Mouse (Mus musculus) bone marrow, adult 2 months (tissue): ENCODE measurements at regions not wholly inside any gene's neighbourhood (a gene's known extent, or its start where the extent isn't known, plus 50 kb on each side); places are given as distances from the start of the nearest gene placed in this dataset.

Source experiments
- H3K27ac ChIP-seq: fragments of 200-500 bp; 2 replicates; pipeline ENCODE4 v1.5.1; 2012; ENCODE audit warnings: low read depth, mild to moderate bottlenecking, control low read depth, inconsistent platforms, low read length; ENCODE audit not compliant: control insufficient read depth, poor library complexity, insufficient read depth
- H3K4me1 ChIP-seq: fragments of 200-500 bp; 2 replicates; pipeline ENCODE4 v1.6.1; 2011; ENCODE audit warnings: low read length; ENCODE audit not compliant: control insufficient read depth, insufficient read depth
- H3K4me3 ChIP-seq: fragments of 200-500 bp; replicated peaks from 2 replicates; pipeline ENCODE3; 2011; ENCODE audit warnings: mild to moderate bottlenecking, low read depth, low read length, control low read depth; ENCODE audit not compliant: control insufficient read depth
- CTCF ChIP-seq: fragments of 200-500 bp; IDR thresholded peaks from 2 replicates; pipeline ENCODE4 v1.5.1; 2011; ENCODE audit warnings: low read length, control low read depth; ENCODE audit not compliant: control insufficient read depth, insufficient read depth
- POLR2A ChIP-seq: fragments of 200-500 bp; IDR thresholded peaks from 2 replicates; pipeline ENCODE4 v1.6.1; 2011; ENCODE audit warnings: low read depth, mild to moderate bottlenecking, control low read depth, low read length, borderline replicate concordance; ENCODE audit not compliant: control insufficient read depth
- WGBS: fragments of 180-500 bp; shearing (Covaris S2); methylation state at CpG from one replicate; pipeline ENCODE4 v1.1.7; 2018; 5-methylcytosine and 5-hydroxymethylcytosine counted together

- Histone ChIP-seq H3K4me1 (no peaks in the 10 kb centered on the region), H3K27ac (no peak overlapping the region), H3K4me3 (no peak overlapping the region)
- TF ChIP-seq POLR2A (no peak), CTCF (no peak)
- WGBS, result 78% methylated on average over 9 of the region's 9 CpGs
Measured at GRCm38 (mm10) chr9:120721451-120722123, 150.3 kb downstream of the Rpl14 start.

GRCm38 (mm10) chr9:120723026-120723425, 151.8 kb downstream of the Rpl14 start:
- Histone ChIP-seq H3K27ac (no peak overlapping the region), H3K4me1 (no peaks in the 10 kb centered on the region), H3K4me3 (no peak overlapping the region)
- TF ChIP-seq CTCF, result no peak
- no peak for TF ChIP-seq POLR2A
- 84% methylated on average over 5 of the region's 5 CpGs for WGBS

- WGBS, result 58% methylated on average over 8 of the region's 8 CpGs
- TF ChIP-seq CTCF, result no peak
- no peak for TF ChIP-seq POLR2A
Measured at GRCm38 (mm10) chr9:120731952-120732622, 160.8 kb downstream of the Rpl14 start.

GRCm38 (mm10) chr9:120732650-120733293, 161.5 kb downstream of the Rpl14 start:
- TF ChIP-seq POLR2A (no peak), CTCF (no peak)
- no peak overlapping the region for H3K4me3 ChIP-seq
- WGBS, result 83% methylated on average over 14 of the region's 14 CpGs

More at GRCm38 (mm10) chr9:120731952-120732622, 160.8 kb downstream of the Rpl14 start:
- Histone ChIP-seq H3K4me1 (no peaks in the 10 kb centered on the region), H3K27ac (no peak overlapping the region), H3K4me3 (no peak overlapping the region)

GRCm38 (mm10) chr9:120733681-120734465, 162.6 kb downstream of the Rpl14 start:
- no peak for TF ChIP-seq CTCF
- no peak for TF ChIP-seq POLR2A
- Histone ChIP-seq H3K27ac (no peak overlapping the region), H3K4me3 (no peak overlapping the region), H3K4me1 (no peaks in the 10 kb centered on the region)
- WGBS, result 61% methylated on average over 11 of the region's 11 CpGs

More at GRCm38 (mm10) chr9:120732650-120733293, 161.5 kb downstream of the Rpl14 start:
- Histone ChIP-seq H3K4me1 (no peaks in the 10 kb centered on the region), H3K27ac (no peak overlapping the region)

GRCm38 (mm10) chr9:120735217-120735616, 164.0 kb downstream of the Rpl14 start:
- Histone ChIP-seq H3K27ac (no peak overlapping the region), H3K4me1 (no peaks in the 10 kb centered on the region), H3K4me3 (no peak overlapping the region)
- 62% methylated on average over 7 of the region's 7 CpGs for WGBS
- no peak for TF ChIP-seq POLR2A

GRCm38 (mm10) chr9:120737956-120738355, 166.7 kb downstream of the Rpl14 start:
- TF ChIP-seq POLR2A (no peak), CTCF (no peak)
- Histone ChIP-seq H3K4me1 (no peaks in the 10 kb centered on the region), H3K4me3 (no peak overlapping the region), H3K27ac (no peak overlapping the region)
- WGBS, result 49% methylated on average over 1 of the region's 1 CpGs
